Mouse (Mus musculus) stomach, postnatal 0 days (tissue): ENCODE results near the gene Bptf. TPM values are rescaled to one million over a fixed set of nuclear protein-coding genes. Genes with fewer than 3 reads are reported as not detected.
A peak's percentile ranks its signal among the peaks of the same experiment; 100 is the strongest.
"Not testable (repeated sequence)": the region's sequence is repeated elsewhere in the genome, so short reads cannot be mapped to it uniquely, and the experiment has no call there.

ENCODE experiments used
- ATAC-seq: fragments of 200-750 bp; cut with Nextera tagmentation; 2 replicates; pipeline ENCODE4 v1.8.0; 2017; ENCODE audit not compliant: low FRiP score, low TSS enrichment
- DNase-seq: peaks from one replicate; pipeline ENCODE4 v3.0.0-alpha.2; 2016; ENCODE audit warnings: low spot score
- H3K27ac ChIP-seq: fragments of 300-500 bp; sonication (generic); replicated peaks from 2 replicates; pipeline ENCODE4 v1.5.1; 2014; ENCODE audit warnings: mild to moderate bottlenecking, control low read depth
- H3K27me3 ChIP-seq: fragments of 300-500 bp; sonication (generic); 2 replicates; pipeline ENCODE4 v1.6.1; 2014; ENCODE audit warnings: low read length; ENCODE audit not compliant: control insufficient read depth, insufficient read depth
- H3K36me3 ChIP-seq: fragments of 300-500 bp; sonication (generic); 2 replicates; pipeline ENCODE4 v1.6.1; 2014; ENCODE audit warnings: low read length, mixed read lengths; ENCODE audit not compliant: control insufficient read depth, insufficient read depth
- H3K4me1 ChIP-seq: fragments of 300-500 bp; sonication (generic); replicated peaks from 2 replicates; pipeline ENCODE4 v1.6.1; 2014; ENCODE audit warnings: antibody characterized with exemption; ENCODE audit not compliant: control insufficient read depth, insufficient read depth
- H3K4me2 ChIP-seq: fragments of 300-500 bp; sonication (generic); replicated peaks from 2 replicates; pipeline ENCODE4 v1.6.1; 2014; ENCODE audit warnings: low read depth, mild to moderate bottlenecking, control low read depth, moderate library complexity
- H3K4me3 ChIP-seq: fragments of 300-500 bp; sonication (generic); 2 replicates; pipeline ENCODE4 v1.5.1; 2014; ENCODE audit warnings: low read depth, low read length, control low read depth
- H3K9ac ChIP-seq: fragments of 300-500 bp; sonication (generic); 2 replicates; pipeline ENCODE4 v1.6.1; 2014; ENCODE audit warnings: mild to moderate bottlenecking, low read length, control low read depth, mixed read lengths
- H3K9me3 ChIP-seq: fragments of 300-500 bp; sonication (generic); 2 replicates; pipeline ENCODE4 v1.6.1; 2016; ENCODE audit warnings: low read length; ENCODE audit not compliant: control insufficient read depth
- CTCF ChIP-seq: IDR thresholded peaks from 2 replicates; pipeline ENCODE4 v1.5.1; 2016; ENCODE audit warnings: antibody characterized with exemption, low read depth, mild to moderate bottlenecking, moderate library complexity
- EP300 ChIP-seq: optimal IDR thresholded peaks from 2 replicates; pipeline ENCODE3; 2016; ENCODE audit warnings: antibody characterized with exemption
- WGBS: fragments of 180-500 bp; shearing (Covaris S2); extraction: QIAGEN DNeasy Blood & Tissue Kit; methylation state at CpG from one replicate; pipeline ENCODE4 v1.1.7; 2014; 5-methylcytosine and 5-hydroxymethylcytosine counted together
- polyA plus RNA-seq: library from polyadenylated mRNA; unstranded; fragments of >200 nt; fragmentation: Nextera tagmentation; extraction: Ambion mirVana; gene quantifications from 2 replicates; pipeline ENCODE4 v1.2.1, GENCODE M21; 2015

Bptf gene
- polyA plus RNA-seq, 1 experiment from 2014 or later: 11.8 TPM

DNA sequence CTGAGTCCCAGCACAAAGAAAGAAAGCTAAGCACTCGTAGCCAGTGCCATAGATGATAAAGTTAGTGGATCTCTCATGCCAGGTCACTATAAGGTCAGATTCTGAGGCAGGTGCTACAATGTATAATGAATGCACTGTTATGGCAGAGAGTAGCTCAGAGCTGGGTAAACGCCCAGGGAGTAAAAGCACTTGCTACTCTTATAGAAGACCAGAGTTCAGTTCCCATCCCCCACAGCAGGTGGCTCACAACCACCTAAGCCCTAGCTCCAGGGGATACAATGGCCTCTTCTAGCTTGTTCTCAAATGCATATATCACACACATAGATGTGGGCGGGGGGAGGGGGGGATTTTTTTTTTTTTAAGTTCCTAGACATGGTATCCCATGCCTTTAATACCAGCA, 3.8 kb upstream of the Bptf start:
- TF ChIP-seq EP300 (no peak), CTCF (no peak)
- Histone ChIP-seq H3K4me3 (no peak overlapping the region), H3K27me3 (no peaks in the 10 kb centered on the region), H3K9me3 (no peaks in the 10 kb centered on the region), H3K36me3 (no peaks in the 10 kb centered on the region), H3K4me2 (no peak overlapping the region), H3K9ac (no peak overlapping the region), H3K4me1 (no peaks in the 10 kb centered on the region), H3K27ac (no peak overlapping the region)
- DNase-seq (no peak), ATAC-seq (no peak)
- WGBS: 35% methylated on average over 3 of the region's 3 CpGs

DNA sequence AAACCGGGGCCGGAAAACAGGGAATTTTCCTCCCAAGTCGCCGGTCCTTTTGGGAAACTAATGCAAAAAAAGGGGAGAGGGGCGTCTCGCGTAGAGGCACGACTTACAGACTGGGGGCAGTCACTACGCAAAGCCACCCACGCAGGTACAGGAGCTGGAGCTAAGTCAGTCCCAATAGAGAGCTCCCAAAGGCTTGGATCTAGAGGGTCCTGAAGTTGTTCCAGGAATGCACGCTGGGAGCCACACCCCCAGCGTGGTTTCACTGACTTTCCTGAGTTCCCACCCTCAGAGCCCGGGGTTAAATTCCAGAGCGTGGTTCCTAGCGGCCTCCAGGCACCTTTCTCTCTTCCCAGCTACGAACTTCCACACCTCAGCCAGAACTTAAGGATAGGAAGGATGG, 499 bp upstream of the Bptf start:
- ATAC-seq: peak; percentile 22

DNA sequence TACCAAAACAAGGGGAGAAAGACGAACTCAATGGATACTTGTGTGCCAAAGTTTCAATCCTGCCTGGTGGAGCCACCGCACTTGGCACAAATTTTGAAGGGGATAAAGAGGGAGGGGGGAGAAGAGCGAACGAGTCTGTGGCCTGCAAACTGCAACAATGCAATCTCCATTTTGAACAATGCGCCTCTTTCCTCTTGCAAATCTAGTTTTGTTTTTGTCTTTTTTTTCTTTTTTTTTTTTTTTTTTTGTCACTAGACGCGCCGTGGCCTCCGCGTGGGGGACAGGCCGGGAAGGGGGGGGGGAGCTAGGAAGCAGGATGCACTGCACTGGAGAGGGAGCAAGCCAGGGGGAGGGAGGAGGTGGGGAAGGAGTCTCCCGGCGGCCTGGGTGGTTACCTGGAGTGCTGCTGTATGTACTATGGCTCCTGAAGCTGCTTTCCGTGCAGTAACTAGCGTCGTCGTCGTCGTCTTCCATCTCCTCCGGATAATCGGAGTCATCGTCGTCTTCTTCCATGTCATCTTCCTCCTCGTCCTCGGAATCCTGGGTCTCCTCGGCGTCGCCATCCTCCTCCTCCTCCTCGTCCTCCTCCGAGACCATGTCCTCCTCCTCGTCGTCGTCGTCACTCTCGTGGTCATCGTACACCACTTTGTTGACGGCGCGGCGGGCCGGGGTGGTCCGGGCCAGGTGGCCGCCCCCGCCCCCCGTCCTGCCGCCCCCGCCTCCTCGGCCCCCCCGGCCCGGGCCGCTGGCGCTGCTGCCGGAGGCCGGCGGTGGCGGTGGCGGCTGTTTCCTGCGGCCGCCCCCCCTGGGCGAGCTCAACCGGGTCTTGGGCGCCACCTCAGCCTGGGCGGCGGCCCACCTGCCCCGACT, 813 bp downstream of the Bptf start:
- no peaks in the 10 kb centered on the region for H3K9me3 ChIP-seq
- WGBS: 0% methylated on average over 49 of the region's 65 CpGs
- H3K4me3 ChIP-seq: peak overlapping the region; percentile 76
- no peaks in the 10 kb centered on the region for H3K4me1 ChIP-seq
- DNase-seq: peak; percentile 69
- H3K36me3 ChIP-seq: no peaks in the 10 kb centered on the region
- peak overlapping the region; percentile 99 for H3K27ac ChIP-seq
- H3K4me2 ChIP-seq: peak overlapping the region; percentile 60
- TF ChIP-seq CTCF (0 out of 2 replicates have a peak, but pooled peaks have one; percentile 6), EP300 (no peak)
- ATAC-seq: peak; percentile 60
- peak overlapping the region; percentile 99 for H3K9ac ChIP-seq
- no peaks in the 10 kb centered on the region for H3K27me3 ChIP-seq

More for the DNA sequence above, 499 bp upstream of the Bptf start:
- H3K4me3 ChIP-seq: peak overlapping the region; percentile 76
- peak; percentile 46 for DNase-seq
- no peaks in the 10 kb centered on the region for H3K4me1 ChIP-seq
- under 1% methylated on average over 16 of the region's 16 CpGs for WGBS
- no peaks in the 10 kb centered on the region for H3K27me3 ChIP-seq
- TF ChIP-seq CTCF (no peak), EP300 (no peak)
- H3K4me2 ChIP-seq: peak overlapping the region; percentile 94
- H3K9me3 ChIP-seq: no peaks in the 10 kb centered on the region
- H3K36me3 ChIP-seq: no peaks in the 10 kb centered on the region
- peak overlapping the region; percentile 58; the same call in 1 of the 2 replicates for H3K27ac ChIP-seq
- H3K9ac ChIP-seq: peak overlapping the region; percentile 99

DNA sequence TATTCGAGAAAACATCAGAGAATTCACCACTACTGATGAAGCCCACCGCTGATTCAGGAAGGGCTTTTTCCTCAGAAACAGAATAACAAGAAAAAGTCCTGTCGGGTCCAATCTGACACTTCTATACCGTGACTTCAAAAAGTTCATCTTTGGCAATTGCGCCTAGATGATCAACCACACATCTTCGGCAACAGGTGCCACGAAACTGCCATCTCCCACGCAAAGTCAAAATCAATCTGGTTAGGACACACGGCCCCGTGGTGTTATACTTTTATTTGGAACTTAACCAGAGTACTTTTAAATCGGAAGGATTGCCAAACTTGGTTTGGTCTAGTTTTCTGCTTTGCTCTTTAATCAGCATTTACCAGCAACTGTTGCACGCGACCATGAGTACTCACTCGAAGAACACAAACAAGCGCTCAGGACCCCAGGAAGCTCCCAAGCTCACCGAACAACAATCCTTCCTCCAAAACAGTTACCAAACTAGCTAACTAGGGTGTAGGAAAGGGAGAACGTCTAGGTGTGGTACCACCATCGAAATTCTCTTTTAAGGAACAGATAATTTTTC, 1.6 kb downstream of the Bptf start:
- 1% methylated on average over 18 of the region's 18 CpGs for WGBS
- no peaks in the 10 kb centered on the region for H3K4me1 ChIP-seq
- peak overlapping the region; percentile 76 for H3K4me3 ChIP-seq
- ATAC-seq: no peak
- no peaks in the 10 kb centered on the region for H3K36me3 ChIP-seq
- H3K27me3 ChIP-seq: no peaks in the 10 kb centered on the region
- TF ChIP-seq EP300 (no peak), CTCF (no peak)
- peak overlapping the region; percentile 99 for H3K9ac ChIP-seq
- peak overlapping the region; percentile 60 for H3K4me2 ChIP-seq
- no peak overlapping the region for H3K27ac ChIP-seq
- DNase-seq: no peak
- H3K9me3 ChIP-seq: no peaks in the 10 kb centered on the region

DNA sequence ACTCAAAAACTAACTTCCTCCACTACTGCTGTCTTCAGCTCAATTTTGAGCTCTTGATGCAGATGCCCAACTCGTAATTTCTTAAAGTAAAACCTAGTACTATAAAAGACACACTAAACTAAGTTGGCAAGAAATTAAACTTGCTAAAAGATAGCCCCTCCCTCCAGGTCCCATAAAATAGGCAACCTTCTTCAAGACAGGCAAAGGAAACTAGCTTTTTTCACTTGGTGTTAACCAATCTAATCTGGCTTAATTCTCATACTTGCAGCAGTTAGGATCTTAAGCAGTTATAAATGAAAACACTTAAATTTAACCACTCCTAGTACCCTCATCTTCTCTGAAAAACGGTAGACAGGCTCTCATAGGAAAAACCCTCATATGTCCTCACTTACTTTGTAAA, 2.3 kb downstream of the Bptf start:
- Histone ChIP-seq H3K9me3 (no peaks in the 10 kb centered on the region), H3K27ac (no peak overlapping the region), H3K4me1 (no peaks in the 10 kb centered on the region), H3K4me2 (peak overlapping the region; percentile 60), H3K9ac (no peak overlapping the region), H3K27me3 (no peaks in the 10 kb centered on the region), H3K36me3 (no peaks in the 10 kb centered on the region), H3K4me3 (peak overlapping the region; percentile 76)
- DNase-seq (no peak), ATAC-seq (no peak)
- WGBS: 14% methylated on average over 2 of the region's 2 CpGs
- TF ChIP-seq CTCF: no peak
- no peak for TF ChIP-seq EP300

DNA sequence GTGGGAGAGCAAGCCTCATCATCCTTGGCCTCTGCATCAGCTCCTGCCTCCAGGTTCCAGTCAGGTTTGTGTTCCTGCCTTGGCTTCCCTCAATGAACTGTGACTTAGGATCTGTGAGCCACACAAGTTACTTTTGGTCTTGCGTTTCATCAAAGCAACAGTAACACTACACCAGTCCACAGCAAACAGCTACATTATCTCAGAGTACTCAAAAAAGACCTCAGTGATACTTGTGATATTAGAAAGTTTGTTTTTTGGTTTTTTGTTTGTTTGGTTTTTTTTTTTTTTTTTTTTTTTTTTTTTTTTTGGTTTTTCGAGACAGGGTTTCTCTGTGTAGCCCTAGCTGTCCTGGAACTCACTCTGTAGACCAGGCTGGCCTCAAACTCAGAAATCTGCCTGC, 5.2 kb downstream of the Bptf start:
- not testable (repeated sequence) for H3K4me2 ChIP-seq, H3K4me3 ChIP-seq, H3K4me1 ChIP-seq, H3K27ac ChIP-seq, H3K27me3 ChIP-seq, ATAC-seq, H3K9ac ChIP-seq, H3K36me3 ChIP-seq, DNase-seq, H3K9me3 ChIP-seq
- 90% methylated on average over 1 of the region's 2 CpGs for WGBS
